Mouse (Mus musculus) olfactory bulb, adult 2 months (tissue): Measurements from ENCODE around the gene Mvb12b.

ENCODE experiments used
- CTCF ChIP-seq: fragments of 200-500 bp; IDR thresholded peaks from 2 replicates; pipeline ENCODE4 v1.5.1; 2012; ENCODE audit warnings: low read depth, mild to moderate bottlenecking, low read length, moderate library complexity; ENCODE audit not compliant: insufficient read depth
- POLR2A ChIP-seq: fragments of 200-500 bp; IDR thresholded peaks from 2 replicates; pipeline ENCODE4 v1.6.1; 2012; ENCODE audit warnings: mild to moderate bottlenecking, low read depth, low read length, moderate library complexity; ENCODE audit not compliant: insufficient read depth

DNA sequence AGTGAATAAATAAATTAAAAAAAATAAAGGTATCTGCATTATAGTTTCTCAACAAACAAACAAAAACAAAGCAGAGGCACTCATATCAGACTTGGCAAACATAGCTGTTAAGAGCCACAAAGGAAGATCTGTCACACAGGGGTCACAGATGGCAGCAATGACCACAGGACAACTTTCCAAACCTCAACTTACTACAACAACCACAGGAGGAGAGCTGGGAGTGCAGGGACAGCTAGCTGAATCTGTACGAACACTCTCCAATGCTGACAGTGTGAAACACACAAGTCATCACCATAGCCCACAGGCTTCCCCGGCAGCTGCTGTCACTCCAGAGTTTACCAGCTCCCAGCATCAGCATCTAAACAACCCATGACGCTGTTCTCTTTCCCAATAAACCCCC, 25.0 kb upstream of the Mvb12b start:
- TF ChIP-seq POLR2A (no peak), CTCF (no peak)
